Mouse (Mus musculus): ENCODE data around the gene Pcgf2. TPM values are rescaled to one million over a fixed set of nuclear protein-coding genes. Genes with fewer than 3 reads are reported as not detected.

Gene Pcgf2
- total RNA-seq, 1 experiment = 20.1 TPM

GRCm38 (mm10) chr11:97664771-97665240, 35.5 kb downstream of the Pcgf2 start:
- TF ChIP-seq ZC3H11A (IDR thresholded peaks at IDR 0.05; ENCODE audit: borderline replicate concordance, low read depth, low read length) (no peak), CHD2 (IDR thresholded peaks at IDR 0.05; ENCODE audit: low read depth, low read length) (no peak), MAFK (IDR thresholded peaks at IDR 0.05; ENCODE audit: insufficient read depth, low read depth, low read length) (no peak), HCFC1 (IDR thresholded peaks at IDR 0.05; ENCODE audit: borderline replicate concordance, insufficient read depth, low read length) (no peak), ZNF384 (IDR thresholded peaks at IDR 0.05; ENCODE audit: low read depth, low read length) (no peak)
- no peaks in the 10 kb centered on the region for H3K9me3 ChIP-seq (ENCODE audit: control insufficient read depth, insufficient read depth, low read depth, low read length)
- no peak for DNase-seq (ENCODE audit: low read depth, low spot score)
- peaks cover 13 to 31% of the 10 kb centered on the region in 2 experiments for H3K4me1 ChIP-seq (ENCODE audit: control insufficient read depth in 2 of 2, insufficient read depth in 2 of 2, low read length in 2 of 2, poor library complexity in 1 of 2)
- in situ Hi-C loops (cut with MboI; ENCODE audit: low sequenced_read_pairs in 2 of 2, unreplicated experiment in 2 of 2) = no loop called here
- peak overlapping the region; percentile 86 to 91 for H3K4me3 ChIP-seq (ENCODE audit: insufficient read depth in 1 of 2, low read depth in 1 of 2, low read length in 2 of 2, poor library complexity in 1 of 2, severe bottlenecking in 1 of 2)
- H3K9ac ChIP-seq (ENCODE audit: insufficient read depth, low read depth, low read length, poor library complexity, severe bottlenecking) = peak overlapping the region; percentile 96
- peak overlapping the region; percentile 100; the same call in 1 of the 2 replicates for H3K27ac ChIP-seq (ENCODE audit: insufficient read depth, low read depth, low read length, poor library complexity, severe bottlenecking)
- peaks cover 40% of the 10 kb centered on the region for H3K36me3 ChIP-seq (ENCODE audit: control insufficient read depth, insufficient read depth, low read length, poor library complexity, severe bottlenecking)

- TF ChIP-seq CHD2 (IDR thresholded peaks at IDR 0.05; ENCODE audit: low read depth, low read length) (no peak), MAFK (IDR thresholded peaks at IDR 0.05; ENCODE audit: insufficient read depth, low read depth, low read length) (no peak)
- H3K36me3 ChIP-seq (ENCODE audit: control insufficient read depth, insufficient read depth, low read length, poor library complexity, severe bottlenecking) = peaks cover 35% of the 10 kb centered on the region
- peak overlapping the region; percentile 100 for H3K27ac ChIP-seq (ENCODE audit: insufficient read depth, low read depth, low read length, poor library complexity, severe bottlenecking)
- DNase-seq (ENCODE audit: low read depth, low spot score) = no peak
- peaks cover 11 to 26% of the 10 kb centered on the region in 2 experiments; a peak in 3 of 4 replicates for H3K4me1 ChIP-seq (ENCODE audit: control insufficient read depth in 2 of 2, insufficient read depth in 2 of 2, low read length in 2 of 2, poor library complexity in 1 of 2)
- no peaks in the 10 kb centered on the region for H3K9me3 ChIP-seq (ENCODE audit: control insufficient read depth, insufficient read depth, low read depth, low read length)
- in situ Hi-C loops (cut with MboI; ENCODE audit: low sequenced_read_pairs in 2 of 2, unreplicated experiment in 2 of 2) = no loop called here
- peak overlapping the region; percentile 96 for H3K9ac ChIP-seq (ENCODE audit: insufficient read depth, low read depth, low read length, poor library complexity, severe bottlenecking)
- peak overlapping the region; percentile 86 to 91 for H3K4me3 ChIP-seq (ENCODE audit: insufficient read depth in 1 of 2, low read depth in 1 of 2, low read length in 2 of 2, poor library complexity in 1 of 2, severe bottlenecking in 1 of 2)
Measured at GRCm38 (mm10) chr11:97664339-97664665, 36.0 kb downstream of the Pcgf2 start.

GRCm38 (mm10) chr11:97663528-97664338, 36.6 kb downstream of the Pcgf2 start:
- Histone ChIP-seq H3K9ac (ENCODE audit: insufficient read depth, low read depth, low read length, poor library complexity, severe bottlenecking) (peak overlapping the region; percentile 96), H3K4me1 (ENCODE audit: control insufficient read depth in 2 of 2, insufficient read depth in 2 of 2, low read length in 2 of 2, poor library complexity in 1 of 2) (peaks cover 11 to 22% of the 10 kb centered on the region in 2 experiments; a peak in 3 of 4 replicates), H3K4me3 (ENCODE audit: insufficient read depth in 1 of 2, low read depth in 1 of 2, low read length in 2 of 2, poor library complexity in 1 of 2, severe bottlenecking in 1 of 2) (peak overlapping the region; percentile 86 to 91), H3K9me3 (ENCODE audit: control insufficient read depth, insufficient read depth, low read depth, low read length) (no peaks in the 10 kb centered on the region), H3K27ac (ENCODE audit: insufficient read depth, low read depth, low read length, poor library complexity, severe bottlenecking) (peak overlapping the region; percentile 100), H3K36me3 (ENCODE audit: control insufficient read depth, insufficient read depth, low read length, poor library complexity, severe bottlenecking) (peaks cover 29% of the 10 kb centered on the region)
- no peak for TF ChIP-seq ZC3H11A (IDR thresholded peaks at IDR 0.05; ENCODE audit: borderline replicate concordance, low read depth, low read length)
- TF ChIP-seq HCFC1 (IDR thresholded peaks at IDR 0.05; ENCODE audit: borderline replicate concordance, insufficient read depth, low read length) = no peak
- TF ChIP-seq MAFK (IDR thresholded peaks at IDR 0.05; ENCODE audit: insufficient read depth, low read depth, low read length) = no peak
- no peak for TF ChIP-seq ZNF384 (IDR thresholded peaks at IDR 0.05; ENCODE audit: low read depth, low read length)
- TF ChIP-seq CHD2 (IDR thresholded peaks at IDR 0.05; ENCODE audit: low read depth, low read length) = no peak
- DNase-seq (ENCODE audit: low read depth, low spot score) = no peak
- in situ Hi-C loops (cut with MboI; ENCODE audit: low sequenced_read_pairs in 2 of 2, unreplicated experiment in 2 of 2) = no loop called here

DNA sequence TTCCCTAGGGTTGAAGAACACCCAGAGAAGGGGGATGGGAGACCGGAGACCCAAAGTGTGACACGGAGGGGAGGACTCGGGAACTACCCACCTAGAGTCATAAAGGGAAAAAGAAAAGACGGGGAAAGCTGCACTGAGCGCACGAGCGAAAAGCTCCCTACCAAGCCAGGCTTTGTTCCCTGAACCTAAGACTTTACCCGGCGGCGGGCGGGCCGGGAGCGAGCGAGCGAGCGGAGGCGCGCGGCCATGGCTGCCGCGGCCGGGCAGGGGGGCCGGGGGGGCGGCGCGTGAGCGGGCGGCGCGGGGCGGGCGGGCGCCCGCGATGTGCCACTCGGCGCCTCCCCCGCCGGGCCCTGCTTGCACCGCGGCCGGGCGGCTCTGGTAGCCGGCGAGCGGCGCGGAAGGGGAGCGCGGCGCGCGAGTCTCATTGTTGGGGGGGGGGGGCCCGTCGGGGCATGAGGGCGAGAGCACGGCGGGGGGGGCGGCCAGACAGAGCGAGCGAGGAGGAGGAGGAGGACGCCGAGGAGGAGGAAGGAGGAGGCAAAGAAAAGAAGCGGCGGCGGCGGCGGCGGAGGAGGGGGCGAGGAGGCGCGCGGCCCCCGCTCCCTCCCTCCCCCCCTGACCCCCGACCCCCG, 37.3 kb downstream of the Pcgf2 start, which contains the start of gene Mllt6:
Mllt6 (plus strand) TSS at position 522 of the 635 bp plus-strand sequence.
- peaks cover 22% of the 10 kb centered on the region for H3K36me3 ChIP-seq (ENCODE audit: control insufficient read depth, insufficient read depth, low read length, poor library complexity, severe bottlenecking)
- in situ Hi-C loops (cut with MboI; ENCODE audit: low sequenced_read_pairs in 2 of 2, unreplicated experiment in 2 of 2) = no loop called here
- TF ChIP-seq ZC3H11A (IDR thresholded peaks at IDR 0.05; ENCODE audit: borderline replicate concordance, low read depth, low read length) (no peak), ZNF384 (IDR thresholded peaks at IDR 0.05; ENCODE audit: low read depth, low read length) (no peak), HCFC1 (IDR thresholded peaks at IDR 0.05; ENCODE audit: borderline replicate concordance, insufficient read depth, low read length) (no peak), MAFK (IDR thresholded peaks at IDR 0.05; ENCODE audit: insufficient read depth, low read depth, low read length) (no peak), CHD2 (IDR thresholded peaks at IDR 0.05; ENCODE audit: low read depth, low read length) (no peak)
- DNase-seq (ENCODE audit: low read depth, low spot score) = no peak
- no peaks in the 10 kb centered on the region for H3K9me3 ChIP-seq (ENCODE audit: control insufficient read depth, insufficient read depth, low read depth, low read length)
- H3K4me3 ChIP-seq (ENCODE audit: insufficient read depth in 1 of 2, low read depth in 1 of 2, low read length in 2 of 2, poor library complexity in 1 of 2, severe bottlenecking in 1 of 2) = peak within 1 kb of the TSS; percentile 86 to 91
- peaks cover 6 to 15% of the 10 kb centered on the region in 2 experiments; a peak in 3 of 4 replicates for H3K4me1 ChIP-seq (ENCODE audit: control insufficient read depth in 2 of 2, insufficient read depth in 2 of 2, low read length in 2 of 2, poor library complexity in 1 of 2)
- H3K27ac ChIP-seq (ENCODE audit: insufficient read depth, low read depth, low read length, poor library complexity, severe bottlenecking) = peak within 1 kb of the TSS; percentile 100
- peak within 1 kb of the TSS; percentile 96 for H3K9ac ChIP-seq (ENCODE audit: insufficient read depth, low read depth, low read length, poor library complexity, severe bottlenecking)
